Mouse (Mus musculus) adrenal gland, postnatal 25 days (tissue): ENCODE data around the gene Bmf. TPM values are rescaled to one million over a fixed set of nuclear protein-coding genes. Genes with fewer than 3 reads are reported as not detected.
A peak's percentile ranks its signal among the peaks of the same experiment; 100 is the strongest.

Experiments used
- DNase-seq: peaks from one replicate; pipeline ENCODE4 v3.0.0; 2021; ENCODE audit warnings: mixed read lengths
- total RNA-seq: library from RNA; stranded (reverse); gene quantifications from 2 replicates; pipeline ENCODE4 v1.2.3, GENCODE M21; 2021

Gene Bmf
- total RNA-seq, 1 experiment from 2014 or later: 24.0 TPM

DNA sequence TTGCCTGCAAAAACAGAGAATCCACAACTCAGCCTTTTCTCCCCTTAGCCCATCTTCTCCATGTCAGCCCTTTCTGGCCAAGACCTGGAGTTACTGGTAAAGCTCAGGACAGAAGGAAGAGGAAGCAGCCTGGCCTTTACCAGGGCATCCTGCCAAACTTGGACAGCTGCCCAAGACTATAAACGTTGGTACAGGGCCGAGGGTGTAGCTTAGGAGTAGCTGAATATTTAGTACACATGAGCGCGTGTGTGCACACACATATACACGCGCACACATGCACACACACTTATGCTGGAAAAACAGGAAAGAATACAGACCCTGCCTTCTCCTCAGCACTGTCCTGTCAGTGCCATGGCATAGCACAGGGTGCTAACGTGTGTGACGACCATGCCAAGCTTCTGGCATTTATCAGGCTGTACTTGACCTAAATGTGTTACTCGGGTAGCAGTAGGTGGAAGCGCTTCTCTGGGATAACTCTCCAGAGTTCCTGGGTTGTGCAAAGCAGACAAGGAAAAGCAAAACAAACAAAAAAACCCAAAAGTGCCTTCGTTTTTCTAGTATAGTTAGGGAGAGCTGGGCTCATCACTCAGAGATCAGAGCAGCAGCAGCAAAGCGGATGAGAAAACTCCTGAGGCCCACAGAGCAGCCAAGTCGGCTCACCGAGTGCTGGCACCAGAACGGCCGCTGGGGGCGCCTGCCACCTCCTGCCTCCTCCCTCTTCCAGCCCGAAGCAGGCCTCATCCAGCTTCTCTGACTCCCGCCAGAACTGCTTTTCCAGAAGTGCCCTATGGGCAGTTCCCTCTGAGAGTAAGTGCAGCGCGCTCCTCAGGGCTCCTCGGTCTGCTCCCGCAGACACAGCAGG is 4.0 kb downstream of the Bmf start:
- peak; percentile 91 for DNase-seq

DNA sequence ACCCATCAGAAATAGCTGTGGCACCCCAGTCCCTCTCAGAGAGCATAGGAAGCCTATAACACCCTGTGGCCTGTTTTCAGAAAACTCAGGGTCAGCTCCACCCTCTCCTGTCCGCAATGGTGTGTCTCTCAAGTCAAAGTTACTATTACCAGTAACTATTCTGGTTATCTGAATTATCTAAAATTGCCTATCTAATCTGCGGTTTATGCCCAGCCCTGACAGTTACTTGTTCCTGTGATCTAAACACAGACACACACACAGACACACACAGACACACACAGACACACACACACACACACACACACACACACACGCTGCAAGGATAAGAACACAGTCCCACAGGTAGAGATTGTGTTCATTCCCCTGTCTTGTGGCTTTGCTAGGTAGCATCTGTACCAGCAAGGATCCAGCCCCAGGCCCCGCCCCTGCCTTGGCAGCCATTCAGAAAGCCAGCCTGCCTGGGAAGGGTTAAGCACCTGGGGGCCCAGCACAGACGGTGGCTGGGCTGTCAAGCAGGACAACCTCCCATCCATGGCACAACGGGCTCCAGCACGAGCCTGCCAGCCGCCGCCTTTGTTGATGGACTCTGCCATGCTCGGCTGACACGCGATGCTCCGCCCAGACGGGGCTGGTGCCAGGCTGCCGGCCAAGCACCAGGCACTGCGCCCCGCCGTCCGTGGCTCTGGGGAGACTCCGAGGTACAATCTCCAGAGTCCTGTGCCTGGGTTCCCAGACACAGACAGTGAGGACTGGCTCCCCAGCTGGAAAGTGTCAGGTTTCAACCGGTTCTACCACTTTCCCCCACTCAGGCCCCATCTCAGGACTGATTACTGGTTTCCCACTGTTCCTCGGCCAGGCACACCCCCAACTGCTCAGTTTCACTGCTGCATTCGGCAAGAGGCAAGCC is 5.3 kb downstream of the Bmf start:
- peak; percentile 85 for DNase-seq

DNA sequence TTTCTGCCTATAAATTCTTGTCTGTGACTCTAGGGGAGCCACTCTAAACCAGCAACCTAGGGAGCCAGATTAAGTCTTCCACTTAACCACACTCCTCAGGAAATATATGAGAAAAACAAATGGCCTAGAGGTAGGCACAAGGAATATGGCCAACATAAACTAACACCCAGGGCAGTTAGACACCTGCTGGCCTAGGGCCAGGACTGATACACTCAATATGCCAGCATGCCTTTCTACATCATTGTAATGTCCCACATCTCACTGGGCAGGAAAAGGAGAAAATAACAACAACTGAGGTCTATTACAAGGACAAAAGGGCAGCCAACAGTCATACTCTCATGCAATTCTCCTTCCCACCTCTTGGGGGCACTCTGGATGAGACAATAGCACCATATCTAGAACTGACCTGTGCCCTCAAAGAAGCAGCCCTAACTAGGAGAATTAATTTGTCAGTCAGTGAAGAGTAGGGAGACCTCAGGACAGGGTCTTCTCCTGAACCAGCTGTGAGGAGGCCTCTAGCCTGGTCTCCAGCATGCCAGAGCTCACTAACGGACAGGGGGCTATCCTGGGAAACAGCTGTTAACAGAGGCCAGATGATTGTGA is 6.4 kb downstream of the Bmf start:
- DNase-seq: no peak

DNA sequence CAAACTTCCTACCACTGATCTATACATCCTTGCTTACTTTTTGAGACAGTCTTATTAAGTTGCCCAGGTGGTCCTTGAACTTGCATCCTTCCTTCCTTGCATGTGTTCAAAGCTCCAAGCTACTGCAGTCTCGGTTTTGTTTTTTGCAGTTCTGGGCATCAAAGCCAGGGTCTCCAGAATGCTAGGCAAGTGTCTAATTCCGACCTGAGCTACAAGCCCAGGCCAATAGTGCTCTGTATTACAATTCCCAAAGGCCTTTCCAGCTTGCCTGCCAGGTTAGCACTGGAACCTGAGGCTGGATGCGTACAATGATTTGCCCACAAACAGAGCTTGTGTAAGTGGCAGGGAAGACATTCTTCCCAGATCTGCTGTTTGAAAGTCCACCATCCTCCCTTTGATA is 7.8 kb downstream of the Bmf start:
- DNase-seq: no peak

DNA sequence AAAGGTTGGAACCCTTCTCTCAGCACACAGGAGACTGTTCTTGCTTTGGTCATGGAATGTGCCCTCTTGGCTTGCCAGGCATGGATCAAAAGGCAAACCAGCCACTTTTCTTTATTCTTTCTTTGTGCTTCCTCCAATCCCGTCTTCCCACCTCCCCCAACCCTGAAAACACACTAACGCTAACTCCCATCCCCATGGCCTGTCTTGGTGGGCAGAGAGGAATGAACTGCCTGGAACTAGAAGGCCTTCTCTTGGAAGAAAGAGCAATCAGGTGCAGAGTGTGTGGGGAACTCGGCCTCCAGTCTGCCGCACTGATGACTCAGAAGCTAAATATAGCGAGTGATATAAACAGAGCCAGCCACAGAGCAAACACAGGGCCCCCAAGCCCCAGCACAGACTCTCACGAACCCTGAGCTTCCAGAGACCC is 8.8 kb downstream of the Bmf start:
- DNase-seq: no peak

DNA sequence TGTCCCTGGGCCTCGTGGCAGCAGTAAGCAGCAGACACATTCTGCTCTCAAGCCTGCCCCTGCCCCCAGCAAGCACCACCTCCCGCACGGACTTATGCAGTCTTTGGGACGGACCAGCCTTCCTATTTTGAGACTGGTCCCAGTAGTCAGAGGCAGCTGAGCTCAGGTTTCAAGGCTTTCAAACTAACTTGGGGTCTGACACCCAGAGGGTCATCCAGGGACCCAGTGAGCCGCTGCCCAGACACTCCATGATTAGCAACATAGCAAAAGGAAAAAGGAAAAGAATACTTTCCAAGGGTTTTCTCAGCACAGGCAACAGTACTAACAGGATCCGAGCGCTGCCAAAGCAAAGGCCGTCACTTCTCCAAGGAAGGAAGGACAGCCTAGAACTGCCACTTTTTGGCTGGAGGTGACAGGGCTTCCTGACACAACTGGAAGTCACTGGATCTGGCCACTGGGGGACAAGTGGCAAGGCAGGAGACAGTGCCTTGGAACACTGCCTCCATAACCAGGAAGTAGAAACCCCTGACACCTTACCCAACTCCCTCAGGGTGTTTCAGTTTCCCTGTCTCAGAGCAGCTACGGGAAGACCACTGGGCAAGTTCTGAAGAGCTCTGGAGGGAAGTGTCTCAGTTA is 9.5 kb downstream of the Bmf start:
- no peak for DNase-seq

DNA sequence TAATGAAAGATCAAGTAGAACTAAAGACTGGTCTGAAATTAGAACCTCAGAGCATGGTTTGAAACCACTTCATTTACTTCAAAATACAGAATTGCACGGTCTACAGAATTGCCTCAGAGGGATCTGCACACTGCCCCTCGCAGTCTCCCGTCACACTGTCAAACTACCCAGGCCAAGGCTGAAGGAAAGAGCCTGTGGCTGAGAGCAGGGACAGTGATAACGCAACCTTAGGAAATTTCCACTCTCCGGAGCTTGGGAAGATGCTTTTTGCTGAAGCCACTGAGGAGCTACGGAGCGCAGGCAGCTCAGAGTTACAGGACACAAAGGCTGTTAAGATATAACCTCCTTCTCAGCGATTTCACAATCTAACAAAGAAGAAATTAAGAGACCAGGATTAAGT is 10.4 kb downstream of the Bmf start:
- DNase-seq: no peak

DNA sequence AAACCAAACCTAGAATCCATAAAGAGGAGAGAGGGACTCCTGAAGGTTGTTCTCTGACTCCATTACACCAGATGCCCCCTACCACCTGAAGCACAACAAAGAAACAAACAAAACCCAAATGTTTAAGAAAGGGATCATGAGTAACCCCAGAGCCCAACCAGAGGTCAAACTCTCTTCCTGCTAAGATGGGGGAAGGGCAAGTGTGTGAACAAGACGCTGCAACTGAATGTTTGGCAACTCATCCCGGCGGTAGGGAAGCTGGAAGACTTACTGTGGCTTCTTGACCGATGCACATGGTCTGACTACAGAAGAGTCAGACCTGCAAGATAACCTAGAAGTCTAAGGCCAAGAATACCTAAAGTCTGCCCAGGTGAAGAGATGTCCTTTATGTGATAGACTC is 12.3 kb downstream of the Bmf start:
- DNase-seq: no peak

DNA sequence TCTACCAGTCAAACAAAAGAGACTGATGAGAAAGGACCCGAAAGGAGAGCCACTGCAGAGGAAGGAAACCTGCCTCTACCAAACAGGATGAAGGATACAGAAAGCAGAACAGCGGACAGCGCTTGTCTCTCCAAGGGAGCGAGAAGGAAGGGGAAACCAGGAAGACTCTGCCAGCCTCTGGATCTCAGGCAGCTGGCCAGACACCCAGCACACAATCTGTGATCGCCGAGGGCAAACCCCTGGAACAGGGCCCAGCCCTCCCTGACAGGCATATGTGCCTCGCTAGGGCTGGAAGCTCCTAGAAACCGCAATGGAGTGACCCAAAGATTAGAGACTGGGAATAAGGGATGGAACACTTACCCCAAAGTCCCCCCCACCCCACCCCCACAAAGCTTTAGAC is 12.9 kb downstream of the Bmf start:
- DNase-seq: peak; percentile 83

DNA sequence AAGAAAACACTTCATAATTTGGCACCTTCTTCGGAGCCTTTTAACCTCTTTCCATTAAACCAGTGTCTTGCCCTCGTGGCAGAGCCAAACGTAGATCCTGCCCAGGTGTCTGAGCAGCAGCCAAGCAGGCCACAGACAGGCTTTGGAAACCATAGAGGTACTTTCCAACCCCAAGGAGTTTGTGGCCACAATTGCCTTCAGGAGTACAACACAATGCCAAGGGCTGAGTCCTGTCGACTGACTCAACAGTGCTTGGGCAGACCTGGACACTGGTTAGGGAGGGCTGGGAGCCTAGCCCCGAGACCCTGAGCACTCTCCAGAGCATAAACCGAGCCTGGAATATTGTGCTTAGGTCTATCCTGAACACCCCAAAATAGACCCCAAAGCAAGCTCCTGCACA is 13.4 kb downstream of the Bmf start:
- DNase-seq: no peak

DNA sequence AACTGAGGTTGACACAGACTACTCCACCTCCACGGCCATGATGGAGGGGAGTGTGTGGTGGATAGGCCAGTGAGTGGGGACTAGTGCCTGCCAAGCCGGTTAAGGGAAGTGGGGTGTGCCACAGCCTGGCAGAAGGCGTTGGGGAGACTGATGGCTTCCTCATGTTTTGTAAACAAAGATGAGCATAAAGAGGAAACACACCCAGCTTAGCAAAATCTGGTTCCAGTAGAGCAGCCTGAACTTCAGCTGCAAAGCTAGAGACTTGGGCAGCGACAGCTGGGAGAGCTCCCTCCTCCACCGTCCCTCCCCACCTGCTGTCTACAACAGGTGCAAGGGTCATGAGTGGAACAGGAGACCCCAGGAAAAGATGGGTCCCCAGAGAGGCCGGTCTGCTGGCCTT is 15.5 kb downstream of the Bmf start:
- DNase-seq: no peak

DNA sequence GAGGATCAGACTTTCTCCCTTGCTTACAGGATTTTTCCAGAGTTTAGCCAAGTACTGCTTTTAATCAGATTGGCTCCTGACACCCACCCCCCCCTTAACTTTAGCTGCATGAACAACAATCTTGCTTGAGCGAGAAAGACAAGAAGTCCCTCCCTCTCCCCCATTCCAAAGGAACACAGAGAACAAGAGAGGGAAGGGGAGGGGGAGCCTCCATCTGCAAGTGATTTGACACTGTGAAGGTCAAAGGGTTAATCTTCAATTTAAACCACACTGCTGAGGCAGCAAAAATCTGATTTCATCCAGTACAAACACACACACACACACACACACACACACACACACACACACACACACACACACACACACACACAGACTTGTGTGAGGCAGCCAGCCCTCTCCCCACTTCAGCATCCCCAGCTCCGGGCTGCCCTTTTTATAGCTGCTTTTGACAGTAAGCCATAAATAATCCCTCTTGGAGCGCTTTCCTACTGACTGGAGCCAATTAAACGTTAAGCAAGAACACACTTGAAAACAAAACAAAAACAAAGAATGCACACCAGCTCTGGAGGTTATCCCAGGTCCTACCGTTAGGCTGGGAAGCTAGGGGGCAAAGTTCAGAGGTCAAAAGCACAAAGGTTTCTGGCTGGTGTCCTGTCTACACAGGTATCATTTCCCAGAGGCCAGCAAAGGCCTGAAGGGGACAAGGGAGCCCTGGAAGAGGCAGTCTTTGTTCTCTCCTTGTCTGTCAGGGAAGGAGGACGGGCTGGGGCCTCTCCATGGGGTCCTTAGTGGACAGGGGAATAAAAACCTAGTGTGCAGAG is 16.4 kb downstream of the Bmf start:
- DNase-seq: no peak

DNA sequence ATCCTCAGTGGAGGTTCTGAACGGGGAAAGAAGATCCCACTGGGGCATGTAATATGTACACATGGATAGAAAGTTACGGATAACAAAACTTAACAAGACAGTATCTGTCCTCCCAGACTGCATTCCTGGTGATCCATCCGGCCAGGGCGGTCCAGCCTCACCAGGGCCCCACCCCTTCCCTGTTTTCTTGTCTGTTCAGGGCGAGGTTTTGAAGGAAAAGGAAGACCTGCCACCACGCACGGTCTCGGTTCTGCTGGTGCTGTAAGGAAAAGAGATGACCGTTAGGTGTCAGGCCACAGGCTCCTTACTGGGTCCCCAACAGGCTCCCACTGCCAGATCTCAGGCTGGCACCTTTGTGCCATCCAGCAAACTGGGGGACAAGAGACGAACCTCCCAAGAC is 17.1 kb downstream of the Bmf start:
- no peak for DNase-seq

DNA sequence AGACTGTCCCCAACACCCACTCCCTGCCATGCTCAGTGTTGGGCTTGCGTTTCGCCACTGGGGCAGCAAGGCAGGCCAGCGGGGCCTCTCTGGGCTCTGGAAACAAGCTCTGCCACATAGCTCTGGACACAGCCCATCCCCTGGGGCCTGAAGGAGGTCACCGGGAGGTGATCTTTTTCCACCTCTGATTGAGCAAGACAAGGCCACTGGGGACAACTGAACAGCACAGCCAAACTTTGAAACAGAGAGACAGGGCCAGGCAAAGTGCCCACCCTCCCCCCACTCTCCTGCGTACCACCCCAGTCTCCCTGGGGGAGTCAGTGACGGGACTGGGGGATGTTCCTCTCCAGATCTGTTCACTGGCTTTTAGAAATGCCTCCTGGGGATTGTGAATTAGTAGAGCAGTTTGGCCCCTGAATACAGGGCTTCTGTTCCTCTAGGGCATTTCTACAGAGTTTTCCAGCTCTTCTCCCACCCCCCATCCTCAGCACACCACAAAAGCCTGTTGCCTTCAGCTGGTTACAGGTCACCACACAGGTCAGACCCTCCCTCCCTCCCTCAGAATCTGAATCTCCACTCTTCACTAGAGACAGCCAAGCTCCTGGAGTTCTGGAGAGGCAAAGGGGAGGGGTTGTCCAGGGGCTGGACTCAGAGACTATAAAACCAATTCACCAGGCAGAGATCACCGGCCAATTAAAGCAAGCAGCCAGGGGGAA is 19.9 kb downstream of the Bmf start:
- DNase-seq: peak; percentile 55

DNA sequence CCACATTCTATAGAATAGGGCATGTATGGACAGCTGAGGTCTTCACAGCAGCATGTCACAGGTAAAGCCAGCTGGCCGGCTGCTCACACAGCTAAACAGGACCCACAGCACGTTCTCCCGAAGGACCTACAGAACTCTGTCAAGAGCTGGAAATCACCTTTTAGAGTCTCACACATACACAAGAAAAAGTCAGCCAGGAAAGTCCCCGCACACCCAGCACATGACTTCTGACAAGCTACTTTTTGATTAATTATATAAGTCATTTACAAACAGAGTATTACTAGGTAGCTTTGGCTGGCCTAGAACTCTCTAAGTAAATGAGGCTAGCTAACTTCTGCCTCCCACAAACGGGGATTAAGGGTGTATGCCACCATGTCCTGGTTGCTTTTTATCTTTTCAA is 22.9 kb downstream of the Bmf start:
- DNase-seq: no peak

DNA sequence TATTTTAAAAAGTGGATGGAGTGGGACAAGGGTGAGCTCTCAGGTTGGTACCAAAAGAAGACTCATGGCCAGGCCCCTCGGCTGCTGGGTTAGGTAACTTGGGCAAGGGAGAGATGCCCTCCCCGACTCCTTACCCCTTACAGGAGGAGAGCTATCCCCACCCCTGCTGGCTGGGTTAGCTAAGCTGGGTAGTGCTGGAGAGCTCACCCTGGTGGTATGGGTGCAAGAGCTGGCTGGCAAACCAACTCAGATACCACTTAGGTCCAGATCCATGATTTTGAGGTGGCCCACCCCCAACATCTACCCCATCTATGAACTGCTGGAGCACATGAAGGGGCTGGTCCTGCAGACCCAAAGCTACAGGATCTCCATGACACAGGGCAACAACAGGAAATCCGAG is 24.7 kb downstream of the Bmf start:
- no peak for DNase-seq

DNA sequence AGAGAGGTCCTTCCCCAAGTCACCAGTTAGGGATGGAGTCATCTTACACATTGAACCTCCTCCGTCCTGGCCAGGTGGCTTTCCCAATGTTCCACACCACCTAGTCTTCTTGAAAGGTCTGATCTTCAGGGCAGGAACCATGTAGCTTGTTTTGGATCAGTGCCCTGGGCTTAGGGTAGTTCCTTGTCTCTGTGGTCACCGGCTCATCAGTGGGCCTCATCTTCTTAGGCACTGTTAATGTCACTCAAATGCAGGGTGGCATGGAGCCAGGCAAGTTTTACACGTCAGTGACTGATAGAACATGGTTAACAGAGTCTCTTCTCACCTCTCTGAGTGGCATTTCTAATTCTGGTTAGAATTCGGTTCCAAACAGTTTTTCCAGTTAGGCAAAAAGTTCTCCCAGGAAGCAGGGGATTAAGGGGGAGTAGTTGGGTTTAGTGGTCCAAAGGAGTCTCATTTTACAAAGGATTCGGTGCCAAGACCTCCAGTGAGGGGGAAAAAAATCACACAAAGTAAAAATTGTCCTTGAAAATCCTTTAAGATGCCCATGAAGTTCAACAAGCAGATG is 26.2 kb downstream of the Bmf start:
- no peak for DNase-seq

DNA sequence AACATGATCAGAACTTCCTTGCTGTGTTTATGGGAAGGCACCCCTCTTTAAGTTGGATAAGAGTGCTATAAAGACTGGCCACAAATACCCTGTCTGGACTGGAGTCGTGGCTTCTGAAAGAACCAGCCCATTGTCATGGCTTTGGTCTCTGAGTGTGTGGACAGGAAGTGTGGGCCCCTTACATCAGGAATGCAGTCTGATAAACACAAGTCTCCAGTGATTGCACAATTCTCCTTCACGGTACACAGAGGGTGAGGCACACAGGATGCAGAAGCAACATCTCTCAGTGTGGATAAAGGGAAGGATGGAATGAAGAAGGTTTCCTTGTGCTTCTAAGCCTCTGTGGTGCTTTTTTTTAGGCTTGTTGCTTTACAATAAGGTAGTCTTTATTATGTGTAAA is 27.2 kb downstream of the Bmf start:
- no peak for DNase-seq

DNA sequence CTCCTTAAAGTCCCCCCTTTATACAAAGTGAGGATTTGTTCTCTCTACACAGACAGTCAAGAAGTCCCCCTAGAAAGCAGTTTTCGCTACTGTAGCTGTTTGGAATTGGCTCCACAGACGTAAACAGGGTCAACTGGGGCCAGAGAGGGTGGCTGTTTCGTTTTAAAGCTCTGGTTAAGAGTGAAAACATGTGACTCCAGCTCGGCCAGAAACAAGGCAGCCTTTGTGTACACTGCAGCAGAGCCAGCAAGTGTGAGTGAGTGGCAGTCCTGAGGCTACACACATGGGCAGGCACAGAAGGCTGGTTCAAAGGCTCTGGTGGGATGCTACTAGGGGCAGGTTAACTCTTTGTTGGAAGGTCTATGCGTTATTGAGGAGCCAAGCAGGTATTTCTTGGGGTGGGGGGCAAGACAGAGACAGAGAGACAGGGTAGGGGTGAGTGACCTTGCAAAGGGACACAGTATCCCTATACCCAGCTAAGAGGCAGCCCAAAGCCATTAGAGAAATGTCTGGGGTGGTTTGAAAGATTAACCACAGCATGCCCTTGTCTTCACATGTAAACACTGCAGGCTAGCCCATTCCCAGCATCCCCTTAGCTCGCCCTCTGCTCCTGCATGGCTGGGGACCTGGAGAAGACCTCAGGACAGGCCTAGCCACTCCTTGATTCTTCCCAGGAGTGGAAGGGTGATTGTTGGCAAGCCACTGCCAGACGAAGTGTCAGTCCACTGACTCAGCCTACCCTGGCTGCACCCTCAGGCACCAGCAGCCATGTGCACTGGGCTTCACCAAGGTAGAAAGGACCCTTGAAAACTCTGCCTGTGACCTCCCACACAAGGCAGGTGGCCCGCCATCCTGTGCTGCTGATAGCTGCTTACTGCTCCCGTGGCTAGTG is 29.2 kb downstream of the Bmf start:
- DNase-seq: no peak
